Mouse (Mus musculus) hindbrain, embryonic 15.5 days (tissue): ENCODE data around the gene Fam189a1. TPM values are rescaled to one million over a fixed set of nuclear protein-coding genes. Genes with fewer than 3 reads are reported as not detected.
A peak's percentile ranks its signal among the peaks of the same experiment; 100 is the strongest.

Experiments
- ATAC-seq: fragments of 200-750 bp; cut with Nextera tagmentation; 2 replicates; pipeline ENCODE4 v1.8.0; 2017; ENCODE audit warnings: low read depth, moderate number of reproducible peaks, moderate TSS enrichment; ENCODE audit not compliant: low FRiP score
- H3K27ac ChIP-seq: fragments of 300-500 bp; sonication (generic); replicated peaks from 2 replicates; pipeline ENCODE4 v1.5.1; 2015; ENCODE audit warnings: mild to moderate bottlenecking, inconsistent platforms
- H3K27me3 ChIP-seq: fragments of 300-500 bp; sonication (generic); 2 replicates; pipeline ENCODE4 v1.6.1; 2015; ENCODE audit warnings: control low read depth, inconsistent platforms
- H3K36me3 ChIP-seq: fragments of 300-500 bp; sonication (generic); 2 replicates; pipeline ENCODE4 v1.6.1; 2015; ENCODE audit warnings: control low read depth, inconsistent platforms
- H3K4me1 ChIP-seq: fragments of 300-500 bp; sonication (generic); replicated peaks from 2 replicates; pipeline ENCODE4 v1.6.1; 2015; ENCODE audit warnings: control low read depth, inconsistent platforms
- H3K4me2 ChIP-seq: fragments of 300-500 bp; sonication (generic); 2 replicates; pipeline ENCODE4 v1.6.1; 2015; ENCODE audit warnings: moderate library complexity, mild to moderate bottlenecking, inconsistent platforms
- H3K4me3 ChIP-seq: fragments of 300-500 bp; sonication (generic); 2 replicates; pipeline ENCODE4 v1.5.1; 2015; ENCODE audit warnings: mild to moderate bottlenecking, inconsistent platforms
- H3K9ac ChIP-seq: fragments of 300-500 bp; sonication (generic); 2 replicates; pipeline ENCODE4 v1.6.1; 2015; ENCODE audit warnings: inconsistent platforms
- H3K9me3 ChIP-seq: fragments of 300-500 bp; sonication (generic); 2 replicates; pipeline ENCODE4 v1.6.1; 2016; ENCODE audit warnings: control low read depth, inconsistent platforms
- WGBS: fragments of 180-500 bp; shearing (Covaris S2); methylation state at CpG from one replicate; pipeline ENCODE4 v1.1.7; 2015; 5-methylcytosine and 5-hydroxymethylcytosine counted together
- polyA plus RNA-seq: library from polyadenylated mRNA; unstranded; fragments of >200 nt; fragmentation: Nextera tagmentation; extraction: Ambion mirVana; gene quantifications from 2 replicates; pipeline ENCODE4 v1.2.1, GENCODE M21; 2015

The Fam189a1 gene
- polyA plus RNA-seq, 1 experiment from 2014 or later = 17.1 TPM

DNA sequence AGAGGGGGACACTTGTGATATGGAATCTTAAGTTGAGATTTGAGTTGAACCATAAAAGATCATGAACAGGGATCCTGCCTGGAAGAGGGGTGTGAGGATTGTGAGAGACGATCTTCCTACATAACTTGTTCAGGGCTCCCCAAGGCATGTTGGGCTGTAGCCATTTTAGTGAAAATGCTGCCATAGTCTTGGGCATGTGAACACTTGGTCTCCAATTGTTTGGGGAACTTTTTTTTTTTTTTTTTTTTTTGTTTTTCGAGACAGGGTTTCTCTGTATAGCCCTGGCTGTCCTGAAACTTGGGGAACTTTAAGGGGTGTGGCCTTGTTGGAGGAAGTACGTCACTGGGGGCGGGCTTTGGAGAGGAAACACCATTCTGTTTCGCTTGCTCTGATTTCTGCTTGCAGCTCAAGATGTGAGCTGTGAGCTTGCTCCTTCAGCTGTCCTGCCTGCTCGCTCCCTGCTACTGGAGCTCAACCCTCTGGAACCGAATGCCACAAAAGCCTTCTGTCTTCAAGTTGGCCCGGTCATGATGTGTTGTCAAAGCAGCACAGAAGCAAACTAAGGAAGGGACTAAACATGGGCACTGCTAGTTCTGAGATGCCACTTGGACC lies 385.5 kb downstream of the Fam189a1 start:
- no peaks in the 10 kb centered on the region for H3K36me3 ChIP-seq
- H3K9ac ChIP-seq = no peak overlapping the region
- H3K9me3 ChIP-seq = no peaks in the 10 kb centered on the region
- WGBS = 75% methylated on average over 8 of the region's 8 CpGs
- no peak overlapping the region for H3K27ac ChIP-seq
- 0 out of 2 replicates have a peak, but pooled peaks cover 9% of the 10 kb centered on the region for H3K4me1 ChIP-seq
- no peaks in the 10 kb centered on the region for H3K27me3 ChIP-seq
- no peak overlapping the region for H3K4me3 ChIP-seq
- no peak overlapping the region for H3K4me2 ChIP-seq
- no peak for ATAC-seq

DNA sequence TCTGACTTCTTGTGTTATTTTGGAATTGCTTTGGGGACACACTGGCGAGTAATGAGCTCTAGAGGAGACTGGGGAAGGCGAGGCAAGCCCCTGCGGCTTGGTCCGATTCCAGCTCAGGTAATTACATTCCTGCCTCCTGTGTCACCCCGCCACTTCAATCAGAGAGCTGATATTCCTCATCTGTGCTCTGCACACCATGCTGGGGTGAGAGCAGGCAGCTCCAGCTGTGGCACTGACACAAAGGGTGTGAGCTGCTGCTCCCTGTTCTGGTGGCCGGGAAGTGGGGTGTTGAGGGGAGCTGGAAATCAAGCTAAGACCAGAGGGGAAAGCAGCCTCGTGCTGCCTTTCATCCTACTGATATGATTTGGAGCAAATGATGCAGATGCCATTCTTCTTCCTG lies 386.6 kb downstream of the Fam189a1 start:
- peak; percentile 39; the same call in 1 of the 2 replicates for ATAC-seq
- no peak overlapping the region for H3K4me2 ChIP-seq
- WGBS = 44% methylated on average over 7 of the region's 7 CpGs
- no peaks in the 10 kb centered on the region for H3K27me3 ChIP-seq
- H3K4me3 ChIP-seq = no peak overlapping the region
- no peaks in the 10 kb centered on the region for H3K36me3 ChIP-seq
- no peak overlapping the region for H3K9ac ChIP-seq
- H3K9me3 ChIP-seq = no peaks in the 10 kb centered on the region
- H3K4me1 ChIP-seq = 0 out of 2 replicates have a peak, but pooled peaks cover 9% of the 10 kb centered on the region
- H3K27ac ChIP-seq = peak overlapping the region; percentile 56

DNA sequence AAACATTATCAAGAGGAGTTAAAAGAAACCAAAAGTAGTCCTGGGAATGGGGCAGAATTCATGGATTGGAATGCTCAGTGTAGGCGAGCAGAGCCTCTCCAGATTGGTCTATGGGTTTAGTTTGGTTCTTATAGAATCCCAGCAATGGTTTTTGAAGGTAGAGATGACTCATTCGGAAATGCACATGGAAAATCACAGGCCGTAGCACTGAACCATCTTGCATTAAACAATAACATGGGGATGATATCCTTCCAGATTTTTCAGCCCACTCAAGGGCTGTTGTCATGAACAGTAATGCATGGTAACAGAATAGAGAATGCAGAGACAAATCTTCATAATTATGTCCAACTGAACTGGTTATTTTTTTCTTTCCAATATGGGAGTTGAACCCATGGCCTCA lies 390.8 kb downstream of the Fam189a1 start:
- Histone ChIP-seq H3K9ac (no peak overlapping the region), H3K4me2 (no peak overlapping the region), H3K4me1 (0 out of 2 replicates have a peak, but pooled peaks cover 9% of the 10 kb centered on the region), H3K36me3 (no peaks in the 10 kb centered on the region), H3K27ac (no peak overlapping the region), H3K4me3 (no peak overlapping the region), H3K9me3 (no peaks in the 10 kb centered on the region), H3K27me3 (no peaks in the 10 kb centered on the region)
- no peak for ATAC-seq
- 94% methylated on average over 3 of the region's 3 CpGs for WGBS

DNA sequence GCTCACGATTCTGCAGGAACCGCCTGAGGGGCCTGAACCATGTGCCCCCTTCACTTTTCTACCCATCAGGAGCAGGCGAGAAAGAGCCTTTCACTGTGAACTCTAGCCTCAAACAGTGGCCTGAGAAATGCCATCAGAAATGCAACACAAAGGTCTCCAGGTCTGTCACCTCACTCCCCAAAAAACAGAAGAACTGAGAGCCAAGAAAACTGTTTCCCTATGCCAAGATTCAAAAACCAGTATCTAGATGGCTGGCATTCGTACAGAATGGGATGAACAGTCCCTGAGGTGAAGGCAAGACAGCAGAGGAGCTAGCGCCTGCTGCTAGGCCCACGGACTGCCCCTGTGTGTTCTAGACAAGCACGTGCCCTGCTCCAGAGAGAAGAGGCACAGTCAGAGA lies 401.2 kb downstream of the Fam189a1 start:
- no peak overlapping the region for H3K4me3 ChIP-seq
- H3K9me3 ChIP-seq = no peaks in the 10 kb centered on the region
- H3K4me2 ChIP-seq = no peak overlapping the region
- 90% methylated on average over 7 of the region's 7 CpGs for WGBS
- H3K36me3 ChIP-seq = peaks cover 3% of the 10 kb centered on the region; the same call in 1 of the 2 replicates
- H3K4me1 ChIP-seq = no peaks in the 10 kb centered on the region
- no peak for ATAC-seq
- no peak overlapping the region for H3K9ac ChIP-seq
- H3K27ac ChIP-seq = no peak overlapping the region
- H3K27me3 ChIP-seq = no peaks in the 10 kb centered on the region

DNA sequence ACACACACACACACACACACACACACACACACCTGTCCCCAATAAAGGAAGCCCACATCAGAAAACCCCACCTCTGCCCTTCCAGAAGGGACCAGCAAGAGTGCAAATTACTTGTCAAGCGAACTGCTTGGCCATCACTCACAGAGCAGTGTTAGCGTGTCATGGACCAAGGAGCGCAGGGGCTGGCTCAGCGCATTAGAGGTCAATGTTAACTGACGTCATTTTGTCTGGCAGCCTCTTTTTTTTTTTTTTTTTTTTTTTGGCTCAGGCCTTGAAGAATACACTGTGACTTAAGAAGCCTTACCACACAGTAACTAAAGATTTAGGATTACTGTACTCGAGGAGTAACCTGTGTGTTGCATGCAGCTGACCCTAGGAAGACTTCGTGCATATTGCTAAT lies 402.2 kb downstream of the Fam189a1 start:
- Histone ChIP-seq H3K4me2 (no peak overlapping the region), H3K9me3 (no peaks in the 10 kb centered on the region), H3K36me3 (peaks cover 6% of the 10 kb centered on the region; the same call in 1 of the 2 replicates), H3K27ac (peak overlapping the region; percentile 48; the same call in 1 of the 2 replicates), H3K4me3 (no peak overlapping the region), H3K4me1 (no peaks in the 10 kb centered on the region), H3K9ac (no peak overlapping the region), H3K27me3 (no peaks in the 10 kb centered on the region)
- no peak for ATAC-seq
- WGBS = 76% methylated on average over 7 of the region's 7 CpGs

DNA sequence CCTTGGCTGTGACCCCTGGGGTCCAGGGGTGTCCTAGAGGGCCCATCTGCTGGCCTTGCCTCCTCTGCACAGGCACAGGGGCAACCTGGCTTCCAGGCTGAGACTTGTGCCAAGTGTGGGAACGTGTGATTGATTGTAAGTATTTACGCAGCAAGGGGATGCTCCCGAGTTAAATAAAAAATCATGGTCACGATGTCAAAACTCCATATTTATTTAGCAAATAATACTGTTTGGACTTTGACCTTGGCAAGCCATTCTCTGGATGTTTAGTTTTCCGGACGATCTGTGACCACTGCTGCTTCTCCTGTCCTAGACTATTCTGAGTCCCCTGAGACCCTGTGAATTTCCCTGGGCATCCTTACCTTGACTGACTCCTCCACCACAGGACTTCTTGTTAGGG lies 402.7 kb downstream of the Fam189a1 start:
- H3K4me3 ChIP-seq = no peak overlapping the region
- H3K4me1 ChIP-seq = no peaks in the 10 kb centered on the region
- H3K9ac ChIP-seq = no peak overlapping the region
- no peak for ATAC-seq
- peaks cover 9% of the 10 kb centered on the region; the same call in 1 of the 2 replicates for H3K36me3 ChIP-seq
- no peak overlapping the region for H3K27ac ChIP-seq
- WGBS = 73% methylated on average over 6 of the region's 6 CpGs
- H3K4me2 ChIP-seq = no peak overlapping the region
- H3K9me3 ChIP-seq = no peaks in the 10 kb centered on the region
- H3K27me3 ChIP-seq = no peaks in the 10 kb centered on the region

DNA sequence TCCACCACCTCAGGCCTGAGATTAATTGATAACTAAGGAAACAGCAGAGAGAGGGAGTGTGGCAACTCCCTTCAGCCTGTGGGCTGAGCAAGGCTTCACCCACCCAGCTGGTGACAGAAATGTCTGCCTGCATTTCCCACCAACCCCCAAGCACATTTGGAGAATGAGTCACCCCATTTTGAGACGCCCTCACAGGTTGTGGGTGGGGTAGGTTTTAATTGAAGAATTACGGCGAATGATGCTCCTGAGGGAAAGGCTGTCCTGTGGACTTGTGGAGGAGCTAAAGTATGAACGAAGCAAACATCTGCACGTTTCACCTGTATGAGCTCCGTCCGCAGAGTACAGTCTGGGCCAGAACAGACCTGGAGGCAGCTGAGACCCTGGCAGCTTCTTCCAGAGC lies 404.2 kb downstream of the Fam189a1 start:
- no peak overlapping the region for H3K27ac ChIP-seq
- no peak for ATAC-seq

DNA sequence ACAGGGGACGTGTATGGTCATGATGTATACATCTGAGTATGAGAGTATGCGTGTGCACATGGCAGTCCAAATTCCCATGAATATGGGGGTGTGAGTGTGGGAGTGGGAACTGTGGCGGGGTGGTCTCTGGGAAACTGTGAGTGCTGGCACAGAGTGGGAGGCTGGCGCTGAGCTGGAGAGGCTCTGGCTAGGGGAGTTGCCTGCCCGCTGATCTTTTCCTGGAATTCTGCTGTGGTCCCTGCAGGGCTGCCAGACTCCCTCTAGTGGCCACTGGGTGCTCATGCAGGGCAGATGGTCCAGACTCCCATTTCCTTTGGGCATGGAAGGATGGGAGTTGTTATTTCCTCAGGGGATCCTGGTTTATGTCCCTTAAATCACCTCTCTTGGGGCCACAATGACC lies 404.9 kb downstream of the Fam189a1 start:
- Histone ChIP-seq H3K4me1 (no peaks in the 10 kb centered on the region), H3K4me3 (no peak overlapping the region), H3K27me3 (no peaks in the 10 kb centered on the region), H3K9ac (no peak overlapping the region), H3K9me3 (no peaks in the 10 kb centered on the region), H3K4me2 (no peak overlapping the region), H3K27ac (no peak overlapping the region), H3K36me3 (peaks cover 9% of the 10 kb centered on the region)
- 30% methylated on average over 5 of the region's 5 CpGs for WGBS
- ATAC-seq = peak; percentile 82

More for the DNA sequence above, 404.2 kb downstream of the Fam189a1 start:
- peaks cover 9% of the 10 kb centered on the region for H3K36me3 ChIP-seq
- WGBS = 93% methylated on average over 7 of the region's 7 CpGs
- H3K27me3 ChIP-seq = no peaks in the 10 kb centered on the region
- H3K4me1 ChIP-seq = no peaks in the 10 kb centered on the region
- no peaks in the 10 kb centered on the region for H3K9me3 ChIP-seq
- no peak overlapping the region for H3K4me3 ChIP-seq
- H3K4me2 ChIP-seq = no peak overlapping the region
- no peak overlapping the region for H3K9ac ChIP-seq

DNA sequence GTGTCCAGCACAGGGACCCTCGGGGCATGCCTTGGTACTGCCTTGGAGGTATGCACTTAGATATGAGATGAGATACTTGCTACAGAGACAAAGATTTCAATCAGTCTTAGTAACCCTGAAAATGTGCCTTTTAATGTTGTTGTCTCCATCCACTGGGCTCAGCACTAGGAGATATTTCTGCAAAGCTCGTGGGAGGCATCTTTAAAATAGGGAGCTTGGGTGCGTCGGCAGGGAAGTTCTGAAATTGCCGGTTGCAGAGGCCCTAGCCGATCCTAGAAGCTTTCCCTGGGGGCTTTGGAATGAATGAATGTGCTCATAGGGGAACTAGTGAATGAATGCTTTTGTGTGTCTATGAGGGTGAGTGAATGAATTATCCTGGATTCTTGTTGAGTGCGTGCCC lies 412.8 kb downstream of the Fam189a1 start:
- H3K36me3 ChIP-seq = peaks cover 17% of the 10 kb centered on the region
- no peak overlapping the region for H3K27ac ChIP-seq
- no peak overlapping the region for H3K4me3 ChIP-seq
- ATAC-seq = no peak
- H3K9me3 ChIP-seq = no peaks in the 10 kb centered on the region
- H3K9ac ChIP-seq = no peak overlapping the region
- H3K27me3 ChIP-seq = no peaks in the 10 kb centered on the region
- peaks cover 8% of the 10 kb centered on the region for H3K4me1 ChIP-seq
- no peak overlapping the region for H3K4me2 ChIP-seq
- 91% methylated on average over 7 of the region's 7 CpGs for WGBS

DNA sequence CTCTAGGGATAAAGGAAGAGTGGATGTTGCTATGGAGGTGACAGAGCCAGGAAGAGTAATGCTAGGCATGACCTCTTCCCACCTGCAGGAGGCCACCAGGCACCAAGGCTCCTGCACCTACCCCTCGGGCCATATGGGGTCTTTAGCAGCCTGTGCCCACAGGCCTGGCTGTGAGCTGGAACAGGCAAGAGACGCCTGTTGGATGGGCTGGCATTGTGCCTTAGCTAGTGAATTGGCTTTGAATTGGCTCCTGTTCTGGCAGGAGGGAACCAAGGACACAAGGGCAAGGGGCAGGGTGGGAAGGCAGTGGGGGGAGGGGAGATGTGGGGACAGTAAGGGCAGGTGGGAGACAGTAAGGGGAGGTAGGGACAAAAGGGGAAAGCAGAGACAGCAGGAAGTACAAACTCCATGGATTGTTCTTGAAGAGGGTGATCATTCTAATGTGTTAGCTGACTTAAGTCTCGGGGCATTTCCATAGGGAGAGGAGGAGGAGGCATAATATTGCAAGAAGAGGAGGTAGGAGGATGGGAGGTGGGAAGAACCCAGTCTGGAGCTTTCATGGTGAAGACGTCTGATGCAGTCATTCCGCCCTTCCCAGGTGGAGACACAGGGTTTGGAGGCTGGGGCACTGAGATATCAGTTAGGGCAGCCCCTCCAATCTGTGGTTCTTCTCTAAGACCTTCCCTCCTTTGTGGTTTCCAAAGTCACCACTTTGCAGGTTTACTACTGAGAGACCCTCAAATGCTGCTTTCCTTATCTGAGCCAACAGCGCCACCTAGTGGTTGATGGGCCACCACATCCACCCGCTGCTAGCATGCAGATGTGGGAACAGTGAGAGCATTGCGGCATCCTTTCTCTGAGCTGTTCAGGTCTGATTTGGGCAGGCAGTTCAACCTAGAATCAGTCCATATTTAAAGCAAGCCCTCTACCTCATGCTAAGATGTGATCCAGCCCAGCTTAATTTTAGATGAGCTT lies 414.8 kb downstream of the Fam189a1 start:
- Histone ChIP-seq H3K4me1 (peaks cover 8% of the 10 kb centered on the region), H3K4me3 (no peak overlapping the region), H3K9ac (no peak overlapping the region), H3K36me3 (peaks cover 21% of the 10 kb centered on the region), H3K27me3 (no peaks in the 10 kb centered on the region), H3K9me3 (no peaks in the 10 kb centered on the region), H3K4me2 (no peak overlapping the region), H3K27ac (peak overlapping the region; percentile 56)
- 18% methylated on average over 8 of the region's 8 CpGs for WGBS
- ATAC-seq = peak; percentile 86

DNA sequence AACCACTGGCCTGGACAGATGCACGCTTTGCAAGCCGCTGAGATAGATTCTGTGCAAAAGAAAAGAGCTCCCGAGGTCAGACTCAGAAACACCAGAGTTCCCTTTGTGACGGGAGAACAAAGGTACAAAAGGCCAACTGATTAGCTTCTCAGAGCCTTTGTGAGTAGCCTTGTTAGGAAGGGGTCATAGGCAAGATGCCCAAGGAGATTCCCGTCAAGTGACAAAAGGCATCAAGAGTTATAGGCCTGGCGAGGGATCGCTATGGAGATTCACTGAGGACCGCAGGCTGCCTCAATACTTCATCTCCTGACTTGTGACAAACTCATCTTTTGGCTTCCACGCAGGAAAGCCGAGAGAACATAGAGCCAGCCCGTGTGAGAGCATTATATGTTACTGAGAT lies 417.2 kb downstream of the Fam189a1 start:
- H3K4me1 ChIP-seq = peaks cover 8% of the 10 kb centered on the region
- H3K27me3 ChIP-seq = no peaks in the 10 kb centered on the region
- H3K4me3 ChIP-seq = no peak overlapping the region
- H3K9ac ChIP-seq = no peak overlapping the region
- ATAC-seq = no peak
- H3K36me3 ChIP-seq = peaks cover 11% of the 10 kb centered on the region
- H3K27ac ChIP-seq = no peak overlapping the region
- 22% methylated on average over 11 of the region's 11 CpGs for WGBS
- H3K4me2 ChIP-seq = no peak overlapping the region
- H3K9me3 ChIP-seq = no peaks in the 10 kb centered on the region

DNA sequence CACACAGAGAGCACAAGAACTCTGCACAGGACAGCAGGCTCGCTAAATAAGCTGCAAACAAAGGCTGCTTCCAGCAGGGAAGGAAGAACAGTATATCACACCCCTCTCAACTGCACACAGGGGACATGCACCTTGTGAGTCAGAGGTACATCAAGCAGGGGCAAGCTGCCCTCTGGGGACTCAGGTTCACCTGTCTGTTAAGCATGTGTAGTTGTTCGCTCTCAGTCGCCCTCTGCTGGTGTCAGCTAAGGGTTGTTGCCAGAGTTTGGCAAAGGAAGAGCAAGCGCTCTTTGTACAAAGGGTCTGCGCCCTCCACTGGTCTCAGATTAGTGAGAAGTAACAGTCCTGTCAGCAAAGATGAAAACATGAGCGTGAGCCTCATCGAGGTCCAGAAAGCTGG lies 426.6 kb downstream of the Fam189a1 start:
- H3K27me3 ChIP-seq = no peaks in the 10 kb centered on the region
- no peaks in the 10 kb centered on the region for H3K36me3 ChIP-seq
- WGBS = 22% methylated on average over 7 of the region's 7 CpGs
- H3K4me1 ChIP-seq = peaks cover 38% of the 10 kb centered on the region
- H3K27ac ChIP-seq = peak overlapping the region; percentile 39; the same call in 1 of the 2 replicates
- peak; percentile 35 for ATAC-seq
- H3K9me3 ChIP-seq = no peaks in the 10 kb centered on the region
- H3K4me2 ChIP-seq = no peak overlapping the region
- H3K4me3 ChIP-seq = no peak overlapping the region
- no peak overlapping the region for H3K9ac ChIP-seq
